ENCODE assay signal across 8 mouse cellular contexts in the genomic region with DNA sequence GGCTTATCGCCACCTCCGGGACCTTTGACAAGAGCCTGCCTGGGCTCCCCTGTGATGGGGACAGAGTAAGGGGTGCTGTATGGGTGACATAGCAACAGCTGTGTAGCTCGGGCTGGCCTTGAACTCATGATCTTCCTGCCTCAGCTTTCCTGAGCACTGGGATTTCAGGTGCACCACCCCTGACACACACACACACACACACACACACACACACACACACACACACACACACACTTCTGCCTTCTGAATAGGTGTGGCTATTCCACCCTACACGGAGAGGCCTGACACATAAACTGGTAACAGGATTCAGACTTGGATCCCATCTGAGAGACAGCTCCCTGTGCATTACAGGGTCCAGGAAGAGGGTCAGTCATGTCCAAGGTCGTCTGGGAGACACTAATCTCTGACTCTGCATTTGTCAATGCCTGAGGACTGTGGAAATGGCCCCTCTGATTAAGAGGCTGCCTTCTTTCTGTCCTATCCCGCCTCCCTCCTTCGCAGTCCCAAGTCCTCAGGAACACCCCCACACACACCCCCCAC. TPM values are rescaled to one million over a fixed set of nuclear protein-coding genes. Genes with fewer than 3 reads are reported as not detected.
DNase-seq lines count a peak whose midpoint lies in the region; ATAC-seq and TF ChIP-seq lines count a peak whose summit lies in the region.

No protein-coding gene starts in this region.

- TF ChIP-seq POLR2A in spleen, adult 2 months (IDR thresholded peaks at IDR 0.05; ENCODE audit: low read depth, low read length), result no peak

- no peaks in the 10 kb centered on the region for H3K36me3 ChIP-seq in heart, embryonic 13.5 days
- H3K36me3 ChIP-seq in spleen, adult 2 months (ENCODE audit: control insufficient read depth, insufficient read depth, low read length), result no peaks in the 10 kb centered on the region
- H3K36me3 ChIP-seq in intestine, embryonic 14.5 days (ENCODE audit: control insufficient read depth, insufficient read depth, low read length), result no peaks in the 10 kb centered on the region
- H3K36me3 ChIP-seq in stomach, postnatal 0 days (ENCODE audit: control insufficient read depth, insufficient read depth, low read length), result no peaks in the 10 kb centered on the region

- peaks cover 50% of the 10 kb centered on the region for H3K4me1 ChIP-seq in heart, embryonic 13.5 days
- peaks cover 48% of the 10 kb centered on the region; the same call in 1 of the 2 replicates for H3K4me1 ChIP-seq in spleen, adult 2 months (ENCODE audit: control insufficient read depth, insufficient read depth, insufficient read length)
- peaks cover 34% of the 10 kb centered on the region for H3K4me1 ChIP-seq in intestine, embryonic 14.5 days (replicated peaks; ENCODE audit: control insufficient read depth, insufficient read depth, low read length)
- H3K4me1 ChIP-seq in stomach, postnatal 0 days (replicated peaks; ENCODE audit: control insufficient read depth, insufficient read depth), result peaks cover 16% of the 10 kb centered on the region; the same call in 1 of the 2 replicates

- 24% methylated on average over 7 of the region's 7 CpGs for WGBS in heart, embryonic 13.5 days
- WGBS in spleen, adult 2 months, result 39% methylated on average over 7 of the region's 7 CpGs
- 46% methylated on average over 7 of the region's 7 CpGs for WGBS in intestine, embryonic 14.5 days
- 46% methylated on average over 7 of the region's 7 CpGs for WGBS in stomach, postnatal 0 days

- peak overlapping the region; percentile 94 for H3K27ac ChIP-seq in heart, embryonic 13.5 days (replicated peaks)
- peak overlapping the region; percentile 92 for H3K27ac ChIP-seq in spleen, adult 2 months (ENCODE audit: insufficient read depth, low read length)
- peak overlapping the region; percentile 81; the same call in 1 of the 2 replicates for H3K27ac ChIP-seq in intestine, embryonic 14.5 days (ENCODE audit: low read depth)
- peak overlapping the region; percentile 84 for H3K27ac ChIP-seq in stomach, postnatal 0 days (replicated peaks)

- no peaks in the 10 kb centered on the region for H3K9me3 ChIP-seq in heart, embryonic 13.5 days
- H3K9me3 ChIP-seq in intestine, embryonic 14.5 days (ENCODE audit: control insufficient read depth, low read length), result no peaks in the 10 kb centered on the region
- no peaks in the 10 kb centered on the region for H3K9me3 ChIP-seq in stomach, postnatal 0 days (ENCODE audit: control insufficient read depth, low read length)

- peak overlapping the region; percentile 61 for H3K4me2 ChIP-seq in heart, embryonic 13.5 days
- no peak overlapping the region for H3K4me2 ChIP-seq in intestine, embryonic 14.5 days (ENCODE audit: low read length)
- H3K4me2 ChIP-seq in stomach, postnatal 0 days (replicated peaks; ENCODE audit: low read depth), result peak overlapping the region; percentile 2; the same call in 1 of the 2 replicates

- TF ChIP-seq CTCF in spleen, adult 2 months (IDR thresholded peaks at IDR 0.05; ENCODE audit: extremely low read depth, insufficient read depth, insufficient read length, insufficient replicate concordance), result no peak
- no peak for TF ChIP-seq CTCF in stomach, postnatal 0 days (IDR thresholded peaks at IDR 0.05; ENCODE audit: low read depth)

- 0 out of 2 replicates have a peak, but pooled peaks cover 2% of the 10 kb centered on the region for H3K27me3 ChIP-seq in heart, embryonic 13.5 days (replicated peaks)
- H3K27me3 ChIP-seq in spleen, adult 2 months (ENCODE audit: control insufficient read depth, insufficient read depth, low read length), result no peaks in the 10 kb centered on the region
- no peaks in the 10 kb centered on the region for H3K27me3 ChIP-seq in intestine, embryonic 14.5 days (replicated peaks; ENCODE audit: control insufficient read depth, insufficient read depth, low read length)
- no peaks in the 10 kb centered on the region for H3K27me3 ChIP-seq in stomach, postnatal 0 days (ENCODE audit: control insufficient read depth, insufficient read depth, low read length)

- H3K4me3 ChIP-seq in heart, embryonic 13.5 days, result no peak overlapping the region
- no peak overlapping the region for H3K4me3 ChIP-seq in spleen, adult 2 months (ENCODE audit: extremely low read depth, insufficient read depth, insufficient read length)
- no peak overlapping the region for H3K4me3 ChIP-seq in intestine, embryonic 14.5 days (ENCODE audit: low read depth, low read length)
- H3K4me3 ChIP-seq in stomach, postnatal 0 days (ENCODE audit: low read depth, low read length), result no peak overlapping the region

- TF ChIP-seq EP300 in stomach, postnatal 0 days (optimal IDR thresholded peaks at IDR 0.05), result no peak

- H3K9ac ChIP-seq in heart, embryonic 13.5 days, result peak overlapping the region; percentile 50
- no peak overlapping the region for H3K9ac ChIP-seq in intestine, embryonic 14.5 days (ENCODE audit: low read length)
- no peak overlapping the region for H3K9ac ChIP-seq in stomach, postnatal 0 days (ENCODE audit: low read length)

- DNase-seq in heart, adult 11 months, result no peak
- no peak for DNase-seq in spleen, adult 2 months (ENCODE audit: low read depth in 1 of 2, low spot score in 2 of 2)
- no peak for DNase-seq in spleen, adult 12 weeks (ENCODE audit: low spot score)
- no peak for DNase-seq in intestine, embryonic 14.5 days (ENCODE audit: low spot score)
- peak; percentile 56 for DNase-seq in stomach, postnatal 0 days (ENCODE audit: low spot score)

- no peak for ATAC-seq in heart, embryonic 13.5 days (ENCODE audit: extremely low read depth, insufficient number of reproducible peaks, low FRiP score, low TSS enrichment)
- ATAC-seq in intestine, embryonic 14.5 days (replicated peaks; ENCODE audit: low FRiP score, low TSS enrichment, low read depth), result no peak
- ATAC-seq in stomach, postnatal 0 days (ENCODE audit: low FRiP score, low TSS enrichment), result peak; percentile 22; the same call in 1 of the 2 replicates
- no peak for ATAC-seq in cerebellum, adult (ENCODE audit: insufficient number of reproducible peaks, low FRiP score, low TSS enrichment)
- no peak for ATAC-seq in frontal cortex, adult (ENCODE audit: low TSS enrichment)

RNA-seq across cellular contexts. Expression of gene Dnajb12, which starts 29.5 kb away (rescaled TPM):
- 22.9 and 23.7 TPM in 2 replicates for polyA plus RNA-seq in heart, embryonic 13.5 days (2015; fragmentation: Nextera tagmentation; extraction: Ambion mirVana)
- polyA plus RNA-seq in spleen, adult 2 months (2012; rRNA removed), result 29.9 and 32.4 TPM in 2 replicates
- 27.5 and 28.6 TPM in 2 replicates for polyA plus RNA-seq in intestine, embryonic 14.5 days (2014; fragmentation: Nextera tagmentation; extraction: Ambion mirVana)
- 17.4 and 19.0 TPM in 2 replicates for polyA plus RNA-seq in stomach, postnatal 0 days (2015; fragmentation: Nextera tagmentation; extraction: Ambion mirVana)

RNA-seq across cellular contexts. Expression of gene Ddit4, which starts 42.8 kb away (rescaled TPM):
- polyA plus RNA-seq in heart, embryonic 13.5 days (2015; fragmentation: Nextera tagmentation; extraction: Ambion mirVana), result 19.7 and 24.5 TPM in 2 replicates
- 152 and 168 TPM in 2 replicates for polyA plus RNA-seq in spleen, adult 2 months (2012; rRNA removed)
- polyA plus RNA-seq in intestine, embryonic 14.5 days (2014; fragmentation: Nextera tagmentation; extraction: Ambion mirVana), result 2.0 and 3.0 TPM in 2 replicates
- polyA plus RNA-seq in stomach, postnatal 0 days (2015; fragmentation: Nextera tagmentation; extraction: Ambion mirVana), result 12.4 and 17.3 TPM in 2 replicates
